14 mouse cellular contexts compared by ENCODE assay signal in genomic region chr13:93354420-93355278, GRCm38 (mm10). TPM values are rescaled to one million over a fixed set of nuclear protein-coding genes. Genes with fewer than 3 reads are reported as not detected.
DNase-seq lines count a peak whose midpoint lies in the region; ATAC-seq and TF ChIP-seq lines count a peak whose summit lies in the region.
"Had no signal": no experiment of that assay in that cellular context is flagged by ENCODE, and none has a peak within 500 bp of the region (broad histone marks: within the 10 kb centered on the region; RNA-seq: fewer than 3 reads in every experiment).

No protein-coding gene starts in this region.

- WGBS in lung, postnatal 0 days = 60% methylated on average over 7 of the region's 7 CpGs
- WGBS in liver, postnatal 0 days (ENCODE audit: insufficient replicate concordance) = 55% methylated on average over 7 of the region's 7 CpGs

- H3K4me3 ChIP-seq in lung, postnatal 0 days (ENCODE audit: low read depth, low read length) = no peak overlapping the region
- peak overlapping the region; percentile 30; the same call in 1 of the 2 replicates for H3K4me3 ChIP-seq in bone marrow macrophage, adult 2 months (ENCODE audit: insufficient read depth, low read length)
- H3K4me3 ChIP-seq in liver, postnatal 0 days (ENCODE audit: low read depth, low read length) = no peak overlapping the region
- H3K4me3 ChIP-seq: embryonic facial prominence, embryonic 12.5 days; heart, embryonic 10.5 days; hindbrain, embryonic 10.5 days had no signal

- no peaks in the 10 kb centered on the region for H3K36me3 ChIP-seq in lung, postnatal 0 days (ENCODE audit: insufficient read depth, low read length)
- H3K36me3 ChIP-seq in liver, postnatal 0 days (replicated peaks; ENCODE audit: insufficient read depth, low read length) = no peaks in the 10 kb centered on the region; the same call in 1 of the 2 replicates

- H3K4me2 ChIP-seq in lung, postnatal 0 days (replicated peaks; ENCODE audit: low read depth, low read length) = no peak overlapping the region
- peak overlapping the region; percentile 42; the same call in 1 of the 2 replicates for H3K4me2 ChIP-seq in liver, postnatal 0 days (ENCODE audit: low read depth, low read length)
- H3K4me2 ChIP-seq: embryonic facial prominence, embryonic 12.5 days had no signal

- no peak overlapping the region for H3K27ac ChIP-seq in lung, postnatal 0 days (ENCODE audit: low read length)
- 0 out of 2 replicates have a peak overlapping the region, but pooled peaks have one; percentile 29 for H3K27ac ChIP-seq in bone marrow macrophage, adult 2 months (ENCODE audit: insufficient read depth, low read depth, low read length)
- H3K27ac ChIP-seq in liver, postnatal 0 days (ENCODE audit: low read depth) = no peak overlapping the region
- H3K27ac ChIP-seq: embryonic facial prominence, embryonic 12.5 days; heart, embryonic 10.5 days; hindbrain, embryonic 10.5 days had no signal

- H3K4me1 ChIP-seq in lung, postnatal 0 days (ENCODE audit: insufficient read depth, low read depth, low read length) = no peaks in the 10 kb centered on the region
- peaks cover 9% of the 10 kb centered on the region for H3K4me1 ChIP-seq in bone marrow macrophage, adult 2 months (ENCODE audit: control insufficient read depth, insufficient read depth, low read length)
- H3K4me1 ChIP-seq in liver, postnatal 0 days (ENCODE audit: insufficient read depth) = 0 out of 2 replicates have a peak, but pooled peaks cover 7% of the 10 kb centered on the region
- H3K4me1 ChIP-seq: embryonic facial prominence, embryonic 12.5 days; heart, embryonic 10.5 days; hindbrain, embryonic 10.5 days had no signal

- TF ChIP-seq POLR2A in bone marrow macrophage, adult 2 months (IDR thresholded peaks at IDR 0.05; ENCODE audit: borderline replicate concordance, low read depth, low read length) = no peak

- peak; percentile 81 for ATAC-seq in lung, postnatal 0 days
- ATAC-seq in liver, postnatal 0 days = peak; percentile 66

- DNase-seq in embryo, embryonic 10 days (ENCODE audit: low spot score) = peak; percentile 36
- no peak for DNase-seq in embryo, embryonic 9.5 days (ENCODE audit: extremely low spot score)
- peak; percentile 70 for DNase-seq in lung, postnatal 0 days (ENCODE audit: low spot score)
- DNase-seq in lung, postnatal 4 days = no peak
- no peak for DNase-seq in liver, postnatal 0 days
- DNase-seq in adrenal gland, postnatal 14 days = no peak
- no peak for DNase-seq in layer of hippocampus, postnatal 10 days (ENCODE audit: low spot score in 2 of 2)
- DNase-seq: adrenal gland, adult 2 months; cerebellum, adult 11 months; lung, postnatal 14 days had no signal

- H3K27me3 ChIP-seq in lung, postnatal 0 days (replicated peaks; ENCODE audit: insufficient read depth, low read length) = no peaks in the 10 kb centered on the region
- no peaks in the 10 kb centered on the region for H3K27me3 ChIP-seq in liver, postnatal 0 days (ENCODE audit: insufficient read depth, low read length)
- H3K27me3 ChIP-seq: embryonic facial prominence, embryonic 12.5 days had no signal

- TF ChIP-seq CTCF in lung, postnatal 0 days (IDR thresholded peaks at IDR 0.05) = no peak
- no peak for TF ChIP-seq CTCF in bone marrow macrophage, adult 2 months (IDR thresholded peaks at IDR 0.05; ENCODE audit: low read depth, low read length)
- no peak for TF ChIP-seq CTCF in liver, postnatal 0 days (IDR thresholded peaks at IDR 0.05; ENCODE audit: low read depth)

- TF ChIP-seq EP300 in lung, postnatal 0 days (IDR thresholded peaks at IDR 0.05) = no peak
- TF ChIP-seq EP300 in liver, postnatal 0 days (IDR thresholded peaks at IDR 0.05; ENCODE audit: low read depth) = no peak

- no peaks in the 10 kb centered on the region for H3K9me3 ChIP-seq in lung, postnatal 0 days (ENCODE audit: low read length)
- no peaks in the 10 kb centered on the region for H3K9me3 ChIP-seq in liver, postnatal 0 days (ENCODE audit: low read length)
- H3K9me3 ChIP-seq: embryonic facial prominence, embryonic 12.5 days; heart, embryonic 10.5 days; hindbrain, embryonic 10.5 days had no signal

- H3K9ac ChIP-seq in lung, postnatal 0 days (replicated peaks; ENCODE audit: low read depth) = no peak overlapping the region
- H3K9ac ChIP-seq in liver, postnatal 0 days (replicated peaks) = no peak overlapping the region
- H3K9ac ChIP-seq: embryonic facial prominence, embryonic 12.5 days had no signal

RNA-seq across cellular contexts. Expression of gene Homer1, which starts 55.2 kb away (rescaled TPM):
- 2.3 and 2.7 TPM in 2 replicates for polyA plus RNA-seq in lung, postnatal 0 days (2015; fragmentation: Nextera tagmentation; extraction: Ambion mirVana)
- polyA plus RNA-seq in bone marrow macrophage, adult 2 months (2012; ENCODE audit: insufficient read depth, insufficient read length, missing spikeins) = 7.4 TPM in 2 replicates
- 1.2 and 1.6 TPM in 2 replicates for polyA plus RNA-seq in liver, postnatal 0 days (2015; fragmentation: Nextera tagmentation; extraction: Ambion mirVana)
- total RNA-seq in adrenal gland, postnatal 14 days (2021) = 21.3 and 33.3 TPM in 2 replicates
- 100 to 1,000 TPM; 128 to 134 TPM for total RNA-seq in layer of hippocampus, postnatal 10 days (2021)

Comparison
In these comparisons a context has a peak if more than half of its experiments do, and no peak if none do; other contexts are left out.
1. DNase-seq: peak in embryo, embryonic 10 days (single experiment) and lung, postnatal 0 days (single experiment); none in embryo, embryonic 9.5 days (single experiment), lung, postnatal 4 days (0 of 2), liver, postnatal 0 days (single experiment), adrenal gland, postnatal 14 days (single experiment) and layer of hippocampus, postnatal 10 days (0 of 2).